Mouse (Mus musculus): Measurements from ENCODE around the gene Plscr1. TPM values are rescaled to one million over a fixed set of nuclear protein-coding genes. Genes with fewer than 3 reads are reported as not detected.

Plscr1 gene
- polyA plus RNA-seq, 1 experiment from 2014 or later, result 8.6 TPM

DNA sequence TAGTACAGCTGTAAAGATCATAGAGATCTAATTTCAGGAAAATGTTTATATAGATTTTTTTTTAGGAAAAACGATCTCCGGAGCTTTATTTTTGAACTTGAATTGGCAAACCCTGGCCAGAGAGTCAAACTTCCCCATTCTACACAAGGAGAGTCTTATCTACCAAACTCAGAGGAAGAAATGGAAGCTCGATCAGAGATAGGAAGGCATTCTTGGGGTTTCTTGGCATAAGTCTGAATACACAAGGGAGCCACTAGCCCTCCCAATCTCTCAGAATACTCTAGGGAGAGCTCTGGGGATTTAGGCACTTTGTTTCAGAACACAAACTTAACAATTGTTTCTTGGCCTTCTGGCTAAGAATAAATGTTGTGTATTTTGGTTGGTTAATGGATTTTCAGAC is 29.4 kb upstream of the Plscr1 start:
- ATAC-seq, result no peak

DNA sequence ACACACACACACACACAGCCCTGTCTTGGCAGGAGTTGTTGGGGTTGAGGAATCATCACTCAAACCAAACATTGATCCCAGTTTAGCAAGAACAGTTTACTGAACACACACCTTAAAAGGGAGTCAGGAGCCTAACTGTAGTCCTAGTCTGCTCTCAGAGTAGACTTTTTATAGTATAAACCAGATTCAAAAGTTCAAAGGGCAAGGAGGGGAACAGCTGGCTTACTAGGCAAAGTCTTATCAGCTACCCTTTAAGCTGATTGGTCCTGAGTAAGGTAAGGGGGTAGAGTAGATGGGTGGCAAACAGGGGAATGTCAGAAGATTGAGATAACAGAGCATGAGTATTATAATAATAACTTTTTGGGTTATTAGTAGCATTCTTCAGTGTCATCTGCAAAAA is 28.1 kb upstream of the Plscr1 start:
- Histone ChIP-seq H3K27me3 (replicated peaks; ENCODE audit: control insufficient read depth, insufficient read depth, low read length) (no peaks in the 10 kb centered on the region), H3K9ac (ENCODE audit: low read length) (no peak overlapping the region), H3K36me3 (ENCODE audit: control insufficient read depth, insufficient read depth, low read length) (no peaks in the 10 kb centered on the region), H3K4me1 (ENCODE audit: control insufficient read depth, insufficient read depth, low read length) (no peaks in the 10 kb centered on the region), H3K4me3 (ENCODE audit: low read depth, low read length) (no peak overlapping the region), H3K4me2 (ENCODE audit: low read length) (no peak overlapping the region), H3K9me3 (replicated peaks; ENCODE audit: control insufficient read depth, low read length) (no peaks in the 10 kb centered on the region), H3K27ac (ENCODE audit: low read depth, low read length) (no peak overlapping the region)
- no peak for ATAC-seq
- no peak for DNase-seq (ENCODE audit: low spot score)

More for the DNA sequence above, 29.4 kb upstream of the Plscr1 start:
- Histone ChIP-seq H3K9ac (ENCODE audit: low read length) (no peak overlapping the region), H3K4me1 (ENCODE audit: control insufficient read depth, insufficient read depth, low read length) (no peaks in the 10 kb centered on the region), H3K27ac (ENCODE audit: low read depth, low read length) (no peak overlapping the region), H3K36me3 (ENCODE audit: control insufficient read depth, insufficient read depth, low read length) (no peaks in the 10 kb centered on the region), H3K4me3 (ENCODE audit: low read depth, low read length) (no peak overlapping the region), H3K9me3 (replicated peaks; ENCODE audit: control insufficient read depth, low read length) (no peaks in the 10 kb centered on the region), H3K4me2 (ENCODE audit: low read length) (no peak overlapping the region), H3K27me3 (replicated peaks; ENCODE audit: control insufficient read depth, insufficient read depth, low read length) (no peaks in the 10 kb centered on the region)
- no peak for DNase-seq (ENCODE audit: low spot score)
- 91% methylated on average over 3 of the region's 3 CpGs for WGBS

DNA sequence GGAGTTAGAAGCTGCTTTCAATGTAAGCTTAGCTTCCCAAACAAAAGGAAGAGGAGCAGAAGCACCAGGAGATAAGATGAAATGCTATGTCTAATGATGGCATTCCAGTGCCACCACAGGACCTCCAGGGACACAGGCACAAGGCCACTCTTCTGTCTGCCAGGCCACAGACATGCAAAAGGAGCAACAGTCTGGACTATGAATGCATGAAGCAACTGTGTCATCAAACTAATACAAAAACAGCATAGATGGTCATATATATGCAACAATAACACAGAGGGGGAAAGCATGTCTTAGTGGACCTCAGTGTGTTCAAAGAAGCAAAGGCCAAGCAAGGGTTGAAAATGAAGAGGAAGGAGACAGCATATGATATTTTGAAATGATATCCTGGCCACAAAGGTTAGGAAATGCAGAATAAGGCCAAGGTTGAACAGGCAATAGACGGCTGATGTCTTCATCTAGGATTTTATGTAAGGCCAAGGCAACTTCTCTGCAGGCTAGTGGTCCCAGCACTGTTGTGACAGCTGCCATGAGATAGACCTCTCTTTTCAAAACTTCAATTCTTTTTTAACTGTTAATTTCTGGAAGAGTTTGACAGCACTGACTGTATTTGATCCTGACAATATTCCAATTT is 24.8 kb upstream of the Plscr1 start:
- ATAC-seq (no peak), DNase-seq (ENCODE audit: low spot score) (no peak)
- Histone ChIP-seq H3K27ac (ENCODE audit: low read depth, low read length) (no peak overlapping the region), H3K4me3 (ENCODE audit: low read depth, low read length) (no peak overlapping the region), H3K9me3 (replicated peaks; ENCODE audit: control insufficient read depth, low read length) (no peaks in the 10 kb centered on the region), H3K9ac (ENCODE audit: low read length) (no peak overlapping the region), H3K27me3 (replicated peaks; ENCODE audit: control insufficient read depth, insufficient read depth, low read length) (no peaks in the 10 kb centered on the region), H3K36me3 (ENCODE audit: control insufficient read depth, insufficient read depth, low read length) (no peaks in the 10 kb centered on the region), H3K4me1 (ENCODE audit: control insufficient read depth, insufficient read depth, low read length) (no peaks in the 10 kb centered on the region), H3K4me2 (ENCODE audit: low read length) (no peak overlapping the region)
- 79% methylated on average over 1 of the region's 1 CpGs for WGBS

DNA sequence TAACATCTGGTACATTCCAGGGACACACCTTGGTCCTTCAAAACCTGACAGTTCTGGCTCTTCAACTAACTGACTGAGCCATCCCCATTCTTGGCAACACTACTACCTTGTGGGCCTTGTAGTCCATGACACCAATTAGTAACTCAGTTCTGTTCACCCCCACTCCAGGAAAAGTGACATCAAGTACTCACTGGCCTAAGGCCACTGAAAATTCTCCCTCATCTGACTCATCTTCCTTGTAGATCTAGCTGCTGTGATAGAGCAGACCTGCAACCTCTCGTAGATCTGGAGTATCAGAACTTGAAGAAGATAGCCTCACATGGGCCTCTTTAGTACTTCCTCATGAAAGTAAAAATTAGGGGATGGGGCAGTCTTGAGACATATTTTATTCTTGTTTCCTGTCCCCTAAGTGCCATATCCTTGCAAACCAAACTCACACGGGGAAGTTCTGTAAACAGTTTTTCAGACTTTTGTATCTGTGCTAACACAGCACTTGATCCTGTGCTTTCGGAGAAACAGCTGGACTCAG is 23.4 kb upstream of the Plscr1 start:
- Histone ChIP-seq H3K36me3 (ENCODE audit: control insufficient read depth, insufficient read depth, low read length) (no peaks in the 10 kb centered on the region), H3K9ac (ENCODE audit: low read length) (no peak overlapping the region), H3K4me2 (ENCODE audit: low read length) (no peak overlapping the region), H3K27me3 (replicated peaks; ENCODE audit: control insufficient read depth, insufficient read depth, low read length) (no peaks in the 10 kb centered on the region), H3K4me3 (ENCODE audit: low read depth, low read length) (no peak overlapping the region), H3K27ac (ENCODE audit: low read depth, low read length) (no peak overlapping the region), H3K4me1 (ENCODE audit: control insufficient read depth, insufficient read depth, low read length) (no peaks in the 10 kb centered on the region), H3K9me3 (replicated peaks; ENCODE audit: control insufficient read depth, low read length) (no peaks in the 10 kb centered on the region)
- no peak for DNase-seq (ENCODE audit: low spot score)
- ATAC-seq, result no peak
- WGBS, result 88% methylated on average over 3 of the region's 3 CpGs

DNA sequence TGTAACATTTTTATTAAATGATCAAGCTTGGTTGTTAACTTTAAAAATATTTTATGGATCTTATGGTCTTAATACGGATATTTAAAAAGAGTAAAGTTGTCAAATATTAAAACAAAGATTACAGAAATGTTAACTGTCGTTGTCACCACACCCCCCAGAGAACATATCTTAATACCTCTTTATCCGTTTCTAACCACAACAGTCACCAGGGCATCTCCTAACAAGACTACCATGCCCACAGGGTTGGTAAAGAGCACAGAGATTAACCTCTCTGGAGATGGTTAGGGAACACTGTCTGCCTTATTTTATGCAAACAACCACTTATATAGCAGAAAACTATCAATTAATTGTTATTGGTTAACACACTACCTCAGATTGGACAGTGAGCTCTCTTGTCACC is 22.8 kb upstream of the Plscr1 start:
- no peaks in the 10 kb centered on the region for H3K9me3 ChIP-seq (replicated peaks; ENCODE audit: control insufficient read depth, low read length)
- H3K27ac ChIP-seq (ENCODE audit: low read depth, low read length), result no peak overlapping the region
- no peaks in the 10 kb centered on the region for H3K36me3 ChIP-seq (ENCODE audit: control insufficient read depth, insufficient read depth, low read length)
- 88% methylated on average over 3 of the region's 3 CpGs for WGBS
- H3K9ac ChIP-seq (ENCODE audit: low read length), result no peak overlapping the region
- no peaks in the 10 kb centered on the region for H3K27me3 ChIP-seq (replicated peaks; ENCODE audit: control insufficient read depth, insufficient read depth, low read length)
- no peak overlapping the region for H3K4me3 ChIP-seq (ENCODE audit: low read depth, low read length)
- H3K4me2 ChIP-seq (ENCODE audit: low read length), result no peak overlapping the region
- no peak for ATAC-seq
- no peaks in the 10 kb centered on the region for H3K4me1 ChIP-seq (ENCODE audit: control insufficient read depth, insufficient read depth, low read length)
- no peak for DNase-seq (ENCODE audit: low spot score)

DNA sequence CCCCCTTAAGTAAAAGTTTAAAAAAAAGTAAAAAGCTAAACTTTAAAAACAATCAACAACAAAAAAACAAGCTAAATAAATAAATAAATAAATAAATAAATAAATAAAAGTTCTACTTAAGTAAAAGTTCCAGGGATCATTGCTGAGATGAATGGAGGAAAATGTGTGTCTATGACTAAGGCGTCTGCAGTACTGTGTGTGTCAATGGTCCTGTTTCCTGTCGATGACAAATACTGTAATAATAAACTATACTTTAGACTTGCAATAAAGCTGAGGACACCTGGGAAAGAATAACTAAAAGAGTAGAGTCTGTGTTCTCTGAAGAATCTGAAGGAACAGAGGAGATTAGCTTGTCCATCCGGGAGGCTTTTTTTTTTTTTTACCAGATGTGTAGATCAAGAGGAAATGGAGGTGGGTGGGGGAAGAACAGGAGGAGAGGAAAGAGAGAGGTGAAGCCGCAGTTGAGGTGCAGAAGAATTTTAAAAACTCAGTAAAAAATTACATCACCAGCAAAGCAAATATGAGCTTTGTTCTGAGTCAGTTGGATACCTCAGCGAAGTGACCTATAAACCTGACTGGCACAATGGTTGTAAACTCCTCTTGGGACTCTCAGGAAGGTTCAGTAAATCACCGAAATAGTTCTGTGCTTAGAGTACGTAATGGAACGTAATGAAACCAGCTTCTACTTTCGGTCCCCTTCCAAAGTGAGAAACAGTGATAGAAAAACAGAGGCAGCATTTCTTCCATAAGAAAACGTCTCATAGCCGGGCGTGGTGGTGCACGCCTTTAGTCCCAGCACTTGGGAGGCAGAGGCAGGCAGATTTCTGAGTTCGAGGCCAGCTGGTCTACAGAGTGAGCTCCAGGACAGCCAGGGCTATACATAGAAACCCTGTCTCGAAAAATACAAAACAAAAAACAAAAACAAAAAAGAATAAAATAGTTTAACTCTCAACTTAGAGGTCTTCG is 20.4 kb upstream of the Plscr1 start:
- WGBS, result 92% methylated on average over 16 of the region's 16 CpGs
- DNase-seq (ENCODE audit: low spot score), result no peak
- H3K27me3 ChIP-seq (replicated peaks; ENCODE audit: control insufficient read depth, insufficient read depth, low read length), result no peaks in the 10 kb centered on the region

DNA sequence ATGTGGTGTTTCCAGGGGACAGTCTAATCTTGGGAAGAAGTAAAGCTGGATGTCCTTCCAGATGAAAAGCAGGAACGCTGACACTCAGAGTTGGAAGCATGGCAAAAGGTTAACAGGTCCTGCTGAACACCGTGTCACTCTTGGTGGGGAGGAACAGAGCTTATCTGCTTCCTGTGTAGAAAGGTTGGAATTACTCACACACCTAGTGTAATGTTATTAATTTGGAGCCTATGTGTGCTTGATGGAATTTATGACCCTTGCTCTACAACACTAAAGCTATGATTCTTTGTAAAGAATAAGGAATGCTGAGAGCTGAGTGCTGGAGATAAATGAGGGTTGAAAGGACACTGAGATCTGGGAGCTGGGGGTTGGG is 19.7 kb upstream of the Plscr1 start:
- Histone ChIP-seq H3K36me3 (ENCODE audit: control insufficient read depth, insufficient read depth, low read length) (no peaks in the 10 kb centered on the region), H3K4me1 (ENCODE audit: control insufficient read depth, insufficient read depth, low read length) (no peaks in the 10 kb centered on the region), H3K27me3 (replicated peaks; ENCODE audit: control insufficient read depth, insufficient read depth, low read length) (no peaks in the 10 kb centered on the region), H3K4me2 (ENCODE audit: low read length) (no peak overlapping the region), H3K9ac (ENCODE audit: low read length) (no peak overlapping the region), H3K9me3 (replicated peaks; ENCODE audit: control insufficient read depth, low read length) (no peaks in the 10 kb centered on the region), H3K27ac (ENCODE audit: low read depth, low read length) (no peak overlapping the region), H3K4me3 (ENCODE audit: low read depth, low read length) (no peak overlapping the region)
- ATAC-seq, result no peak
- 90% methylated on average over 2 of the region's 2 CpGs for WGBS
- DNase-seq (ENCODE audit: low spot score), result no peak

More for the DNA sequence above, 20.4 kb upstream of the Plscr1 start:
- Histone ChIP-seq H3K9ac (ENCODE audit: low read length) (no peak overlapping the region), H3K9me3 (replicated peaks; ENCODE audit: control insufficient read depth, low read length) (no peaks in the 10 kb centered on the region), H3K36me3 (ENCODE audit: control insufficient read depth, insufficient read depth, low read length) (no peaks in the 10 kb centered on the region), H3K4me1 (ENCODE audit: control insufficient read depth, insufficient read depth, low read length) (no peaks in the 10 kb centered on the region), H3K27ac (ENCODE audit: low read depth, low read length) (no peak overlapping the region), H3K4me2 (ENCODE audit: low read length) (no peak overlapping the region), H3K4me3 (ENCODE audit: low read depth, low read length) (no peak overlapping the region)
- ATAC-seq, result no peak

DNA sequence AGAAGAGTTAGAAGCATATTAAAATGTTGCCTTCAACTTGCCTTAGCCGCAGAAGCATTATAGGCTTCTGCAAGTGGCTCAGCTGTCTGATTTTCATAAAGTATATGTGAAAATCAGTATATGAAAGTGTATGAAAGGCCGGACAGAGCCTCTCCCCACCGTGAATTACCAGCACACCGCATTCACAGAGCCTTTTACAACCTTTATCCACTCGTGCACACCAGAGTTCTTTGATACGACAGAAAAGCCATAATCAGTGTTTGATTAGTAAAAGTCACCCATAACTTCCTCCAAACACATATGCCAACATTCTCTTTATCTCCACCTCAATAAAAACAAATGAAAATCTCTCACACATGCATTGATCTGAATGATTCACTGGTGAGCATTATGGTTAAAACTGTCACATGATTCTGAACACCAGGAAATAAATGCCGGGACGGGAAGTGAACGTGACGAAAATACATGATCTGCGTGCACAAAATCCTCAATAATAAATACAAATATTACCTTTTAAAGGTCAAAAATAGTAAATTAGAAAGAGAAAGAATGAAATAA is 14.6 kb upstream of the Plscr1 start:
- DNase-seq (ENCODE audit: low spot score) (no peak), ATAC-seq (no peak)
- Histone ChIP-seq H3K9me3 (replicated peaks; ENCODE audit: control insufficient read depth, low read length) (no peaks in the 10 kb centered on the region), H3K27ac (ENCODE audit: low read depth, low read length) (no peak overlapping the region), H3K27me3 (replicated peaks; ENCODE audit: control insufficient read depth, insufficient read depth, low read length) (no peaks in the 10 kb centered on the region), H3K4me2 (ENCODE audit: low read length) (no peak overlapping the region), H3K9ac (ENCODE audit: low read length) (no peak overlapping the region), H3K4me1 (ENCODE audit: control insufficient read depth, insufficient read depth, low read length) (no peaks in the 10 kb centered on the region), H3K36me3 (ENCODE audit: control insufficient read depth, insufficient read depth, low read length) (no peaks in the 10 kb centered on the region), H3K4me3 (ENCODE audit: low read depth, low read length) (no peak overlapping the region)
- WGBS, result 88% methylated on average over 11 of the region's 11 CpGs
